Mouse (Mus musculus) fibroblast of lung, adult 2 months (primary cell): ENCODE results near the gene Daxx.
A peak's percentile ranks its signal among the peaks of the same experiment; 100 is the strongest.
"Not testable (repeated sequence)": the region's sequence is repeated elsewhere in the genome, so short reads cannot be mapped to it uniquely, and the experiment has no call there.

Experiments used
- DNase-seq: peaks from one replicate; pipeline ENCODE4 v3.0.0-alpha.2; 2011; ENCODE audit warnings: low read depth

The Daxx gene

DNA sequence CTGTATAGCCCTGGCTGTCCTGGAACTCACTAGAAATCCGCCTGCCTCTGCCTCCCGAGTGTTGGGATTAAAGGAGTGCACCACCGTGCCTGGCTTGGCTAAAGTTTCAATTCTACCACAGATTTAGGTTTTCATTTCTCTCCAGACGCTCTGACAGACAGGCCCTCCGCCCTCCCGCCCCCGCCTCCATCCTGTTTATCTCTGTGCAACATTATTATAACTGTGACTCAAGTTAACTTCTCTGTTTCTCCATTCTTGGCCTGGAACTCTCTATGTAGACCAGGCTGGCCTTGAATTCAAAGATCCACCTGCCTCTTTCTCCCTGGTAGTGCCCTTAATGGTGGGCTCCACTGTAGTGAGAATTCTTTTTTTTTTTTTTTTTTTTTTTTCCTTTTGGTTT, 6.7 kb upstream of the Daxx start:
- DNase-seq, result no peak

DNA sequence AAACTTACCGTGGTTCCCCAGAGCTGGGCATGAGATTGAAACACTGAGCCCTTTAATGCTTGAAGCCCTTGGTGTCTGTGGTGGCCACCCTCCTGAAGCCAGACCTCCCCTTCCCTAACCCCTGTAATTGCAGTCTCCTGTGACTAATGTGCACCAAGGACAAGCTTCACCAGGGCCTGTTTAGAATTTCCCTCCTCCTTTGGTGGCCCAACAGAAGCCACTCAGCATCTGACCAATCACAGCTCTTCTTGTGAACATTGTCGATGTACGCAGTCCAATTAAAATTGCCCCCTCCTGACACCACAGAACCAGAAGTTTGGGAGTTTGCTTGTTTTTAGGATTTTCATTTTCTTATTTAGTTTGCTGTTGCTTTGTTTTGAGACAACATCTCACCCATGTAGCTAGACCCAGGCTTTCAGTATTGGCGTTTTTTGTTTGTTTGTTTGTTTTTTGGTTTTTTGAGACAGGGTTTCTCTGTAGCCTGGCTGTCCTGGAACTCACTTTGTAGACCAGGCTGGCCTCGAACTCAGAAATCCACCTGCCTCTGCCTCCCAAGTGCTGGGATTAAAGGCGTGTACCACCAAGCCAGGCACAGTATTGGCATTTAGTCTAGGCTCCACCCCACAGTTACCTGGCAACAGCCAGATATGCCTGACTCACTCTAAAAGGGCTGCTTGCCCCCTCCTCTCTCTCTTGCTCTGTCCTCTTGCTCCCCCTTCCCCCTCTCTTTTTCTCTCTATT, 5.1 kb upstream of the Daxx start:
- DNase-seq, result not testable (repeated sequence)

- not testable (repeated sequence) for DNase-seq
These were observed 4.4 kb upstream of the Daxx start, which contains the start of gene Platr17 for GRCm38 (mm10) chr17:33904835-33905234. Gene Platr17, plus strand, starts transcription at chr17:33905135.

GRCm38 (mm10) chr17:33908331-33909076, 710 bp upstream of the Daxx start:
- DNase-seq, result no peak

DNA sequence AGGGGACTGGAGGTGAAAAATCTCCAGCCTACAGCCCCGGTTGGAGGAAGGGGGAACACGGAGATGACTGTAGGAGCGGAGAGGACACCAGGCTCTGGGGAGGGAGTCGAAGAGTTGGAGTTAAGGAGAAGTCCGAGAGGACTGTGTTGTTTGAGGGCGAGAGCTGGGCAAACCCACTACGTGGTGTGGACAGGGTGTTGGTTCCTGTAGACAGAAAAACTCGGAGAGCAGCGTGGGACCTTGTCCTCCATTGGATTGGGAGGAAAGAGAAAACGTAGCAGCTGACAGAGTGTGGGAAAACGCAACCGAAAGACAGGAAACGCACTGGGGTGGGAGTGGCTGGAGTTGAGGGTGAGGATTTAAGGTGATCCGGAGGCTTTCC, 646 bp downstream of the Daxx start:
- no peak for DNase-seq

DNA sequence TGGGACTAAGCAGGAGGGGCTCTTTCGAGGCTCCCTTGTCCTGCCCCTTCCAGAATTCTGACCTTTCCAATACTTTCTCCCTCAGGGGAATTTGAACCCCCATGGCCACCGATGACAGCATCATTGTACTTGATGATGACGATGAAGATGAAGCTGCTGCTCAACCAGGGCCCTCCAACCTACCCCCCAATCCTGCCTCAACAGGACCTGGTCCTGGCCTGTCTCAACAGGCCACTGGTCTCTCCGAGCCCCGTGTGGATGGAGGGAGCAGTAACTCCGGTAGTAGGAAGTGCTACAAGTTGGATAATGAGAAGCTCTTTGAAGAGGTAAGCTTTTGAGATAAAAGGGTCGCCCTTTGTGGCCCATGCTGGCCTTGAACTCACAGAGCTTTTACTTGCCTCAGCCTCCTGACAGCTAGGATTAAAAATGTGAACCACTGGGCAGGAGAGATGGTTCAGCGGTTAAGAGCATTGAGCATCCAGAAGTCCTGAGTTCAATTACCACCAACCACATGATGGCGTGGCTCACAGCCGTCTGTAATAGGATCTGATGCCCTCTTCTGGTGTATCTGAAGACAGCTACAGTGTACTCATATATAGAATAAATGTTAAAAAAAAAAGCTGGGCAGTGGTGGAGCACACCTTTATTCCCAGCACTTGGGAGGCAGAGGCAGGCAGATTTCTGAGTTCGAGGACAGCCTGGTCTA, 1.3 kb downstream of the Daxx start:
- DNase-seq, result no peak

- no peak for DNase-seq
These were observed 2.0 kb downstream of the Daxx start for GRCm38 (mm10) chr17:33911052-33911812.

GRCm38 (mm10) chr17:33911813-33912414, 2.7 kb downstream of the Daxx start:
- DNase-seq, result no peak

- DNase-seq, result no peak
These were observed 4.0 kb downstream of the Daxx start for GRCm38 (mm10) chr17:33913264-33913663.

- DNase-seq, result no peak
These were observed 4.7 kb downstream of the Daxx start for GRCm38 (mm10) chr17:33913905-33914304.

GRCm38 (mm10) chr17:33914969-33915391, 5.8 kb downstream of the Daxx start:
- no peak for DNase-seq

DNA sequence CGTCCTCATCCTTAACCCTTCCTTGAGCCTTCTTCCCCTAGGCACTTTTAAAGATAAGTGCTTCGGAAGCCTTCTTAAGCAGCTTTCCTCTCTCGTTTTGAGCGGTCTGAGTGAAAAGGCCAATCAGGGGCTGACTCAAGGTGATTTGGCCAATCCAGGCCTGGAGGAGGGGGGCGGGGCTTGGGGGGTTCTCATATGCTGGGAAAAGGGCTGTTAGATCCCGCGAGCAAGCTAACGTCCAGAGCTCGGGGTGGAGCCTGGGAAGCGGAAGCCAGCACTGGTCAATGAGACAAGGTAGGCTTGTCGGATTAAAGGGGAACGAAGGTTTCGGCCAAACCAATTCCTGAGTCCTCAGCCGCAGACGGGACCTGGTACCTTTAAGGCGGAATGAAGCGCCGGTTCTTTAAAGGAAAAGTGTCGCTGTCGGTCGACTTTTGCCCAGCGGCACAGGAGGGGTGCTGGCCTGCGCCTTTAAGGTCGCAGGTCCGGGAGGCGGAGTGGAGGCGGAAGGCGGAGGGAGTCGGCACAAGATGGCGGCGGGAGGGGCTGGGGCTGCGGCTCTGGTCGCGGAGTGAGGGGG, 6.5 kb downstream of the Daxx start, which contains the start of the genes Tapbp and Zbtb22:
Gene Tapbp, plus strand, starts transcription at position 229 of the 580 bp plus-strand sequence.
Gene Zbtb22, plus strand, starts transcription at position 234 of the 580 bp plus-strand sequence.
- peak; percentile 98 for DNase-seq

GRCm38 (mm10) chr17:33916294-33916693, 7.1 kb downstream of the Daxx start:
- no peak for DNase-seq

DNA sequence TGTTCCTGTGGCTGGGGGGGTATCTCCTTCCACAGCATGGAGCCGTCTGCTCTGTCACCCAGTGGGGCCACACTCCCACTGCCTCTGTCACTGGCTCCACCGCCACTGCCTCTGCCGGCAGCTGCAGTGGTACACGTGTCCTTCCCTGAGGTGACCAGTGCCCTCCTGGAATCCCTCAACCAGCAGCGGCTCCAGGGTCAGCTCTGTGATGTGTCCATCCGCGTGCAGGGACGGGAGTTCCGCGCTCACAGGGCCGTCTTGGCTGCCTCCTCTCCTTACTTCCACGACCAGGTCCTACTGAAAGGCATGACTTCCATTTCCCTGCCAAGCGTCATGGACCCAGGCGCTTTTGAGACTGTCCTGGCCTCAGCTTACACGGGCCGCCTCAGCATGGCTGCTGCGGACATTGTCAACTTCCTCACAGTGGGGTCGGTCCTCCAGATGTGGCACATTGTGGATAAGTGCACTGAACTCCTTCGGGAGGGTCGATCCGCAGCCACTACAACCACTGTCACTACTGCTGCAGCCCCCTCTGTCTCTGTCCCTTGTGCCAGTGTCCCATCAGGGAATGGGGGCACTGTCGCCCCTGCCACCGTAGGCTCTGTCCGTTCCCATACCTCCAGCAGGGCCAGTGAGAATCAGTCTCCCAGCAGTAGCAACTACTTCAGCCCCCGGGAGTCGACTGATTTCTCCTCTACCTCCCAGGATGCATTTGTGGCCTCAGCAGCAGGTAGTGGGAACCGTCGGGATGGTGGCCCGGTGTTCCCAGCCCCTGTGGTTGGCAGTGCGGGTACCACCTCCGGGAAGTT, 7.8 kb downstream of the Daxx start:
- DNase-seq, result no peak

- DNase-seq, result no peak
These were observed 8.6 kb downstream of the Daxx start for GRCm38 (mm10) chr17:33917656-33918292.

- DNase-seq, result no peak
These were observed 9.3 kb downstream of the Daxx start for GRCm38 (mm10) chr17:33918293-33919203.

GRCm38 (mm10) chr17:33919351-33920281, 10.4 kb downstream of the Daxx start:
- peak; percentile 78 for DNase-seq
